Comparison of ENCODE assay signal across 15 mouse cellular contexts in the genomic region with DNA sequence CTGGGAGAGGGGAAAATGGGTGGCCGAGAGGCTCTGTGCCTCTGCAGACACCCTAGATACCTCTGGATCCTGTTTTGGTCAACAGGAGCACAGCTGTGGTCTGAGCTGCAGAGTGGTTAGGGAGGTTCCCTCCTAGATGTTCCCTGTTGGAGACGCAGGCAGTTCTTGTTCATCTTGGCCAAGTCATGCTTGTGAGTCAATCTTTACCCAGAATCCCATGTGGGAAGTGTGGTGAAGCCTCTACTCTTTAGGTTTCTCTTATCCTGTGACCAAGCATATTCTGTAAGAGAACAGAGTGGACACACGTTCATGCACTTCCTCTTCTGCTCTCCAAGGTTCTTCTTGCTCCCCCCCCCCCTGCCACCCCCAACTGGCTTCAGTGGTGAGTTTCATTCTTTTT. TPM values are rescaled to one million over a fixed set of nuclear protein-coding genes. Genes with fewer than 3 reads are reported as not detected.
DNase-seq lines count a peak whose midpoint lies in the region; ATAC-seq and TF ChIP-seq lines count a peak whose summit lies in the region.
"Had no signal": no experiment of that assay in that cellular context is flagged by ENCODE, and none has a peak within 500 bp of the region (broad histone marks: within the 10 kb centered on the region; RNA-seq: fewer than 3 reads in every experiment).

No protein-coding gene starts in this region.

- in situ Hi-C loops in CH12.LX (cut with MboI; ENCODE audit: low pct_ligation_motif_present, low pct_unique_long_range_greater_than_20kb, low sequenced_read_pairs) = no loop called here

- no peak overlapping the region for H3K27ac ChIP-seq in heart, embryonic 10.5 days
- H3K27ac ChIP-seq in CH12.LX (ENCODE audit: insufficient read depth, low read depth) = no peak overlapping the region
- no peak overlapping the region for H3K27ac ChIP-seq in forebrain, postnatal 0 days (ENCODE audit: low read depth, low read length)
- H3K27ac ChIP-seq: embryonic facial prominence, embryonic 15.5 days; forebrain, embryonic 12.5 days; limb, embryonic 12.5 days had no signal

- peak; percentile 97 for DNase-seq in heart, adult 11 months
- DNase-seq in heart, embryonic 10.5 days (ENCODE audit: low spot score) = no peak
- DNase-seq in CH12.LX (ENCODE audit: extremely low read depth) = peak; percentile 37
- no peak for DNase-seq in forebrain, postnatal 0 days
- no peak for DNase-seq in thymus, postnatal 4 days
- DNase-seq: cerebellum, adult 18-20 months; kidney, postnatal 14 days; right cerebral cortex, postnatal 25 days had no signal

- no peaks in the 10 kb centered on the region for H3K79me2 ChIP-seq in CH12.LX (replicated peaks; ENCODE audit: control insufficient read depth, extremely low read depth, insufficient read depth, poor library complexity, severe bottlenecking)

- H3K4me2 ChIP-seq in CH12.LX (ENCODE audit: insufficient read depth, low read depth, poor library complexity, severe bottlenecking) = no peak overlapping the region
- no peak overlapping the region for H3K4me2 ChIP-seq in forebrain, postnatal 0 days (ENCODE audit: low read depth)
- H3K4me2 ChIP-seq: embryonic facial prominence, embryonic 15.5 days; forebrain, embryonic 12.5 days; limb, embryonic 12.5 days had no signal

- H3K9me3 ChIP-seq in heart, embryonic 10.5 days = no peaks in the 10 kb centered on the region
- peaks cover 5% of the 10 kb centered on the region for H3K9me3 ChIP-seq in CH12.LX (replicated peaks; ENCODE audit: low read length)
- H3K9me3 ChIP-seq in forebrain, postnatal 0 days (ENCODE audit: low read length) = no peaks in the 10 kb centered on the region
- H3K9me3 ChIP-seq: embryonic facial prominence, embryonic 15.5 days; forebrain, embryonic 12.5 days had no signal

- peaks cover 10% of the 10 kb centered on the region; the same call in 1 of the 2 replicates for H3K36me3 ChIP-seq in heart, embryonic 10.5 days
- H3K36me3 ChIP-seq in CH12.LX (replicated peaks in 1 of 2; ENCODE audit: control insufficient read depth in 1 of 2, insufficient read depth in 1 of 2, low read length in 1 of 2) = peaks cover 0 to 2% of the 10 kb centered on the region in 2 experiments
- no peaks in the 10 kb centered on the region for H3K36me3 ChIP-seq in forebrain, postnatal 0 days (ENCODE audit: insufficient read depth)
- H3K36me3 ChIP-seq: embryonic facial prominence, embryonic 15.5 days; forebrain, embryonic 12.5 days had no signal

- TF ChIP-seq RAD21 in CH12.LX (IDR thresholded peaks at IDR 0.05; ENCODE audit: low read depth, low read length) = no peak

- no peak for TF ChIP-seq CTCF in CH12.LX (conservative IDR thresholded peaks at IDR 0.05 in 1 of 2, IDR thresholded peaks at IDR 0.05 in 1 of 2; ENCODE audit: low read depth in 2 of 2, low read length in 2 of 2)
- no peak for TF ChIP-seq CTCF in forebrain, postnatal 0 days (IDR thresholded peaks at IDR 0.05; ENCODE audit: low read depth)

- H3K4me1 ChIP-seq in heart, embryonic 10.5 days = peaks cover 17% of the 10 kb centered on the region
- peaks cover 12 to 42% of the 10 kb centered on the region in 2 experiments for H3K4me1 ChIP-seq in CH12.LX (ENCODE audit: control insufficient read depth in 1 of 2, insufficient read depth in 2 of 2)
- H3K4me1 ChIP-seq in forebrain, postnatal 0 days (ENCODE audit: insufficient read depth) = peaks cover 2% of the 10 kb centered on the region; the same call in 1 of the 2 replicates

- no peak for TF ChIP-seq POLR2A in CH12.LX (IDR thresholded peaks at IDR 0.05; ENCODE audit: low read depth, low read length)

- no peaks in the 10 kb centered on the region for H3K27me3 ChIP-seq in heart, embryonic 10.5 days (ENCODE audit: insufficient read depth, poor library complexity, severe bottlenecking)
- H3K27me3 ChIP-seq in CH12.LX (replicated peaks) = no peaks in the 10 kb centered on the region
- H3K27me3 ChIP-seq in forebrain, postnatal 0 days (ENCODE audit: insufficient read depth, low read length) = no peaks in the 10 kb centered on the region
- H3K27me3 ChIP-seq: embryonic facial prominence, embryonic 15.5 days; forebrain, embryonic 12.5 days; limb, embryonic 12.5 days had no signal

- H3K4me3 ChIP-seq in heart, embryonic 10.5 days = no peak overlapping the region
- no peak overlapping the region for H3K4me3 ChIP-seq in CH12.LX (replicated peaks in 1 of 3; ENCODE audit: low read depth in 2 of 3, low read length in 2 of 3, poor library complexity in 1 of 3)
- no peak overlapping the region for H3K4me3 ChIP-seq in forebrain, postnatal 0 days (ENCODE audit: low read depth, low read length)
- H3K4me3 ChIP-seq: embryonic facial prominence, embryonic 15.5 days; forebrain, embryonic 12.5 days; limb, embryonic 12.5 days had no signal

- dilution Hi-C loops in CH12.LX (cut with MboI; ENCODE audit: extremely low pct_ligation_motif_present, extremely low pct_unique_long_range_greater_than_20kb, low sequenced_read_pairs) = no loop called here

- no peak overlapping the region for H3K9ac ChIP-seq in CH12.LX (ENCODE audit: insufficient read depth, low read depth)
- H3K9ac ChIP-seq in forebrain, postnatal 0 days = no peak overlapping the region
- H3K9ac ChIP-seq: embryonic facial prominence, embryonic 15.5 days; forebrain, embryonic 12.5 days; limb, embryonic 12.5 days had no signal

- 79% methylated on average over 3 of the region's 3 CpGs for WGBS in heart, embryonic 10.5 days
- 92% methylated on average over 3 of the region's 3 CpGs for WGBS in forebrain, postnatal 0 days

- no peak for TF ChIP-seq EP300 in CH12.LX (IDR thresholded peaks at IDR 0.05; ENCODE audit: low read length)

- peak; percentile 91 to 95 for ATAC-seq in hematopoietic stem cell, adult 5-6 weeks (replicated peaks in 1 of 2; ENCODE audit: insufficient read depth in 1 of 2, low FRiP score in 2 of 2, low TSS enrichment in 1 of 2, low read depth in 1 of 2, poor library complexity in 2 of 2, severe bottlenecking in 2 of 2)
- peak; percentile 99 for ATAC-seq in monocyte, adult 5-6 weeks (replicated peaks; ENCODE audit: insufficient number of reproducible peaks, low FRiP score, low TSS enrichment, poor library complexity, severe bottlenecking)
- ATAC-seq in forebrain, postnatal 0 days = no peak
- no peak for ATAC-seq in cerebellum, adult (ENCODE audit: insufficient number of reproducible peaks, low FRiP score, low TSS enrichment)
- ATAC-seq: intestine, embryonic 16.5 days had no signal

TF ChIP-seq in CH12.LX, 34 proteins besides CTCF, POLR2A, EP300 and RAD21:
- TF ChIP-seq NELFE (IDR thresholded peaks at IDR 0.05; ENCODE audit: low read depth, low read length) (no peak), ETS1 (conservative IDR thresholded peaks at IDR 0.05; ENCODE audit: low read depth, low read length) (0 out of 2 replicates have a peak, but pooled peaks have one; percentile 11), MAZ (IDR thresholded peaks at IDR 0.05; ENCODE audit: low read depth, low read length) (0 out of 2 replicates have a peak, but pooled peaks have one; percentile 47), ZC3H11A (IDR thresholded peaks at IDR 0.05; ENCODE audit: low read depth, low read length) (no peak), E2F4 (IDR thresholded peaks at IDR 0.05; ENCODE audit: insufficient replicate concordance, low read depth, low read length) (no peak), CHD1 (IDR thresholded peaks at IDR 0.05; ENCODE audit: low read depth, low read length) (no peak), MAX (IDR thresholded peaks at IDR 0.05; ENCODE audit: low read length) (no peak), ELF1 (IDR thresholded peaks at IDR 0.05; ENCODE audit: low read depth, low read length) (0 out of 2 replicates have a peak, but pooled peaks have one; percentile 18)

RNA-seq across cellular contexts. Expression of gene Wdfy2, which starts 20.8 kb away (rescaled TPM):
- polyA plus RNA-seq in heart, embryonic 10.5 days (2016; fragmentation: Nextera tagmentation; extraction: Ambion mirVana) = 8.9 and 9.5 TPM in 2 replicates
- total RNA-seq in CH12.LX (2012; rRNA removed) (3.9 and 6.3 TPM in 2 replicates), CH12.LX (2014; rRNA removed) (6.7 and 7.6 TPM in 2 replicates)
- 5.5 and 6.6 TPM in 2 replicates for polyA plus RNA-seq in CH12.LX (2012; ENCODE audit: insufficient read length, low read depth)
- total RNA-seq in hematopoietic stem cell, adult 5-6 weeks (2017) = 31.4 and 35.4 TPM in 2 replicates
- 29.0 to 31.6 TPM (median 29.2 TPM) in 3 replicates for total RNA-seq in monocyte, adult 5-6 weeks (2017)
- total RNA-seq in forebrain, postnatal 0 days (2014; rRNA removed) = 14.6 and 18.4 TPM in 2 replicates
- 2.4 and 3.6 TPM in 2 replicates for polyA plus RNA-seq in forebrain, postnatal 0 days (2015; fragmentation: Nextera tagmentation; extraction: Ambion mirVana)

Comparison
In these comparisons a context has a peak if more than half of its experiments do, and no peak if none do; other contexts are left out.
1. DNase-seq: peak in heart, adult 11 months (single experiment) and CH12.LX (single experiment); none in heart, embryonic 10.5 days (single experiment), forebrain, postnatal 0 days (single experiment) and thymus, postnatal 4 days (single experiment).
2. ATAC-seq: peak in hematopoietic stem cell, adult 5-6 weeks (2 of 2) and monocyte, adult 5-6 weeks (single experiment); none in forebrain, postnatal 0 days (single experiment) and cerebellum, adult (single experiment).